Mouse (Mus musculus): ENCODE results near the gene B4galnt4.

GRCm38 (mm10) chr7:141047581-141048225 lies 13.2 kb upstream of the B4galnt4 start:
- TF ChIP-seq EP300 (IDR thresholded peaks at IDR 0.05; ENCODE audit: low read depth in 1 of 2, low read length in 2 of 2) (no peak), NRF1 (IDR thresholded peaks at IDR 0.05; ENCODE audit: insufficient read depth, low read depth, low read length, poor library complexity, severe bottlenecking) (no peak), CTCF (IDR thresholded peaks at IDR 0.05 in 2 of 3, conservative IDR thresholded peaks at IDR 0.05 in 1 of 3; ENCODE audit: control insufficient read depth in 1 of 3, insufficient read depth in 1 of 3, low read depth in 2 of 3, low read length in 3 of 3, poor library complexity in 1 of 3, severe bottlenecking in 1 of 3) (no peak; a peak in 1 of 6 replicates), RAD21 (IDR thresholded peaks at IDR 0.05; ENCODE audit: low read depth, low read length) (no peak), POLR2A (IDR thresholded peaks at IDR 0.05; ENCODE audit: control insufficient read depth in 1 of 2, insufficient read depth in 1 of 2, low read depth in 1 of 2, low read length in 2 of 2, poor library complexity in 1 of 2) (no peak), GATA1 (IDR thresholded peaks at IDR 0.05; ENCODE audit: low read depth, low read length) (no peak), TCF12 (IDR thresholded peaks at IDR 0.05; ENCODE audit: low read depth, low read length) (no peak), MAX (IDR thresholded peaks at IDR 0.05; ENCODE audit: low read length) (no peak), ELF1 (IDR thresholded peaks at IDR 0.05; ENCODE audit: low read depth, low read length) (no peak), ZMIZ1 (IDR thresholded peaks at IDR 0.05; ENCODE audit: low read depth, low read length) (no peak), MYB (IDR thresholded peaks at IDR 0.05; ENCODE audit: low read depth, low read length) (no peak)
